Mouse (Mus musculus) liver, adult 2 months (tissue): ENCODE results near the gene Exosc1. TPM values are rescaled to one million over a fixed set of nuclear protein-coding genes. Genes with fewer than 3 reads are reported as not detected.

ENCODE experiments used
- DNase-seq: peaks from one replicate; pipeline ENCODE4 v3.0.0-alpha.2; 2011; ENCODE audit warnings: low read depth, low spot score; ENCODE audit errors: extremely low read depth
- H3K27ac ChIP-seq: fragments of 200-500 bp; replicated peaks from 2 replicates; pipeline ENCODE4 v1.5.1; 2012; ENCODE audit warnings: low read depth, mild to moderate bottlenecking, control low read depth, inconsistent platforms, low read length; ENCODE audit not compliant: insufficient read depth
- H3K27me3 ChIP-seq: fragments of 200-500 bp; 2 replicates; pipeline ENCODE4 v1.6.1; 2012; ENCODE audit warnings: mild to moderate bottlenecking, moderate library complexity, low read length, inconsistent platforms; ENCODE audit not compliant: control insufficient read depth, insufficient read depth
- H3K36me3 ChIP-seq: fragments of 200-500 bp; 2 replicates; pipeline ENCODE4 v1.6.1; 2012; ENCODE audit warnings: low read length, inconsistent platforms; ENCODE audit not compliant: control insufficient read depth, insufficient read depth
- H3K4me1 ChIP-seq: fragments of 200-500 bp; 2 replicates; pipeline ENCODE4 v1.6.1; 2011; ENCODE audit warnings: low read length; ENCODE audit not compliant: control insufficient read depth, insufficient read depth
- H3K4me3 ChIP-seq: fragments of 200-500 bp; 2 replicates; pipeline ENCODE4 v1.5.1; 2011; ENCODE audit warnings: low read depth, mild to moderate bottlenecking, control low read depth, low read length, moderate library complexity; ENCODE audit not compliant: insufficient read depth
- H3K79me2 ChIP-seq: fragments of 200-500 bp; 2 replicates; pipeline ENCODE4 v1.6.1; 2012; ENCODE audit warnings: inconsistent platforms, mild to moderate bottlenecking, low read length, moderate library complexity; ENCODE audit not compliant: control insufficient read depth, insufficient read depth
- H3K9ac ChIP-seq: fragments of 200-500 bp; 2 replicates; pipeline ENCODE4 v1.6.1; 2012; ENCODE audit warnings: low read depth, mild to moderate bottlenecking, control low read depth, inconsistent platforms, low read length
- CTCF ChIP-seq: fragments of 200-500 bp; IDR thresholded peaks from 2 replicates; pipeline ENCODE4 v1.5.1; 2011; ENCODE audit warnings: low read depth, low read length, control low read depth
- POLR2A ChIP-seq: fragments of 200-500 bp; IDR thresholded peaks from 2 replicates; pipeline ENCODE4 v1.6.1; 2011; ENCODE audit warnings: low read length, control low read depth; ENCODE audit not compliant: insufficient read depth; ENCODE audit errors: extremely low read depth
- WGBS: fragments of 180-500 bp; shearing (Covaris S2); methylation state at CpG from one replicate; pipeline ENCODE4 v1.1.7; 2018; 5-methylcytosine and 5-hydroxymethylcytosine counted together
- polyA plus RNA-seq: library from polyadenylated mRNA; depleted of rRNA; stranded (reverse); fragments of >200 nt; gene quantifications from 2 replicates; pipeline ENCODE4 v1.2.3, GENCODE M21; 2012
- total RNA-seq: library from RNA; depleted of rRNA; stranded (reverse); fragments of >200 nt; gene quantifications from 2 replicates; pipeline ENCODE4 v1.2.3, GENCODE M21; 2014

Exosc1 gene
- total and polyA plus RNA-seq, 2 experiments: 6.5 to 8.2 TPM

DNA sequence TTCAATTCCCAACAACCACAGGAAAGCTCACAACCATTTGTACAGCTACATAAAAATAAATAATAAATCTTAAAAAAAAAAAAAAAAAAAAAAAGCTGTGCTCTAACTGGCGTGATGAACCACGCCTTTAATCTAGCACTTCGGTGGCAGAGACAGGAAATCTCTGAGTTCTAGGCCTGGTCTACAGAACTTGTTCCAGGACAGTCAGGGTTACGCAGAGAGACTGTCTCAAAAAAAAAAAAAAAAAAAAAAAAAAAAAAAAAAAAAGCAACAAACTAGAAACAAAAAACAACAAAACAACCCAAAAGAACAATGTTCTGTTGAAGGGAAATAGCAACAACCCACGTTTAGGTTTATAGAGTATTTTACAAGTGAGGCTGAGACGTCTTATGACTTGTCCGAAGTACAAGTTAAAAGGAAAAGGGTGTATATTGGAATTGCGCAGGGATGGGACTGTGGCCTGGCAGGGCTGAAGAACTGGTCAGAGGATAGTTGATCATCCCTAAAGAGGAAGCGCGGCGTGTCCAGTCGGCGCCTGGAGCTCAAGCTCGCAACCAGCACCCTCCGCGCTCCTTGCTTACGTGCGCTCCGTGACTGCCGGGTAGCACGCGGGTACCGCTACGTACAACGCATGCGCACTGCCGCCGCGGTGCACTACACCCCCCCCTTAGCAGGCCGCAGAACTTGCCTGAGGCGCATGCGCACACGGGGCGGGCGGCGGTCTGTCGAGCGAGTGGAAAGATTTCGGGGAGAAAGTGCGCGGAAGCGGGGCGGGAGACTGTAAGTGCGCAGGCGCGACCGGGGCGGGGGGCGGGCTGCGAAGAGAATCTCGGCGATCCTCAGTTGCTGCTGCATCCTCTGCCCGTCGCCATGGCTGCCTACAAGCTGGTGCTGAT, 21.8 kb downstream of the Exosc1 start, which contains the start of gene Pgam1:
Pgam1 (plus strand) TSS at position 746 of the 896 bp plus-strand sequence.
- WGBS: 3% methylated on average over 54 of the region's 54 CpGs
- no peaks in the 10 kb centered on the region for H3K27me3 ChIP-seq
- peak within 1 kb of the TSS; percentile 97 for H3K4me3 ChIP-seq
- TF ChIP-seq CTCF (no peak), POLR2A (peak; percentile 37; the same call in 1 of the 2 replicates)
- peak within 1 kb of the TSS; percentile 78 for H3K27ac ChIP-seq
- peaks cover 10% of the 10 kb centered on the region for H3K36me3 ChIP-seq
- peak; percentile 89 for DNase-seq
- H3K4me1 ChIP-seq: peaks cover 11% of the 10 kb centered on the region
- peaks cover 18% of the 10 kb centered on the region for H3K79me2 ChIP-seq
- H3K9ac ChIP-seq: peak within 1 kb of the TSS; percentile 90

DNA sequence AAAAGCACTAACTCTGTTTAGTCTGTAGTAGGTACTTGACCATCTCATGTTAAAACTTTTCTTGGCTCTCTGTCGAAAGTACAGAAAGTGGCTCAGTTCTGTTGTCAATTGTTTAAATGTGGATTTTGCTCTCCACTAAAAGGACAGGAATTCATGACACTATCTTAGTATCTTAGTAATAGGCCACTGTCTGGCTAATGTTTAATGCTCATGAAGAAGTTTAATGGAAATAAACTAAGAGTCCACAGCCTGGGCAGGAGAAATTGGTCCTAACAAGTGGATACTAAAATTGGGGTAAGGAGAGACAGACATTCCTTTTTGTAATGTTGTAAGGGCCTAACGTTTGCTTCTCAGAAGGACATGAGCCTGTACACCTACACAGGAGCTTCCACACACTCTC, 22.8 kb downstream of the Exosc1 start:
- no peak overlapping the region for H3K9ac ChIP-seq
- TF ChIP-seq POLR2A (no peak), CTCF (no peak)
- no peak overlapping the region for H3K4me3 ChIP-seq
- 84% methylated on average over 2 of the region's 2 CpGs for WGBS
- H3K4me1 ChIP-seq: peaks cover 11% of the 10 kb centered on the region
- no peaks in the 10 kb centered on the region for H3K27me3 ChIP-seq
- H3K36me3 ChIP-seq: peaks cover 3% of the 10 kb centered on the region
- no peak for DNase-seq
- peaks cover 18% of the 10 kb centered on the region for H3K79me2 ChIP-seq
- no peak overlapping the region for H3K27ac ChIP-seq

DNA sequence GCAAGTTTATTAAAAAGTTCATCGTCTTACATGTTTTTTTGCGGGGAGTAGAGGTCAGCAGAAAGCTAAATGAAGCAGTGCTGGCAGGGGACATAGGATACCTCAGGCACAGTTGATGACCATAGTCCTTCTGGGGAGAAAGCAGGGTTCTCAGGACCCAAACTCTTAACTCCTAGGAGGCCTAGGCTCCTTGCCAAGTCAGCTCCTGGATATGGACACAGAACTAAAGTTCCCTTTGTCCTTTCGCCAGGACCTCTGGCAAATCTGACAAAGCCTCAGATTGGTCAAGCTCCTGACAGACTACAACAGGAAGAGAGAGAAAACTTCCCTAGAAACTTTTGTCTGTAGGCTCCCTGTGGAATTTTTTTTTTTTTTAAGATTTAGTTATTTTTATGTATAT, 24.5 kb downstream of the Exosc1 start:
- peak; percentile 36 for DNase-seq
- no peak overlapping the region for H3K4me3 ChIP-seq
- no peaks in the 10 kb centered on the region for H3K27me3 ChIP-seq
- peaks cover 8% of the 10 kb centered on the region for H3K4me1 ChIP-seq
- H3K27ac ChIP-seq: no peak overlapping the region
- no peaks in the 10 kb centered on the region for H3K36me3 ChIP-seq
- no peak for TF ChIP-seq POLR2A
- WGBS: 68% methylated on average over 3 of the region's 3 CpGs
- no peak overlapping the region for H3K9ac ChIP-seq
- H3K79me2 ChIP-seq: peaks cover 16% of the 10 kb centered on the region

DNA sequence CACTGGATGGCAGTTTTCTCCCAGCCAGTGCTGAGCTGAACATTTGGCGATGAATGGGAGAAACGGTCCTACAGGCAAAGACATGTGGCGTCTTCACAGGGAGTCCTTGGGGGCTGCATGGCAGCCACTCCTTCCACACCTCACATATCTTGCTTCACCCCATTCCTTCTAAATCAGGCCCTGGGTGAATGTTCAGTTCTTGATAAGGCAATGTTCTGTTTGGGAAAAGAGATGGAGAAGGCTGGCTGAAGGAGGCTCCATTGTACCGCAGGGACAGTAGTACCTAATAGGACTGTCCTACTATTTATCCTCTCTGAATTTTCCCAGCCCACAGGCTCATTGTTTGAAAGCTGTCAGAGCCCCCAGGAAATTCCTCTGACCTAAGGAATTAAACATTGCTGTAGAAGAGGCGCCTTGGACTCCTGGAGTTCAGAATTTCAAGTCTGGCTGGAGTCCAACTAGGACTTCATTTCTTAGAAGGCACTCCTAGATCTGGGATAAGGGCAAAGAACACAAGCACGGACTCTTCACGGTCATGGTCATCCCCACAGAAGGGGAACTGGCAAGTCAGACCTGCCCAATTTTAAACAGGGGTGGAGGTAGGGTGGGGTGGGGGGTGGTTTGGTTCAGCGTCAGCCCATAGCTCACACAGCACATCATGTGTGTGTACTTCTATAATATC, 26.0 kb downstream of the Exosc1 start:
- H3K27ac ChIP-seq: no peak overlapping the region
- H3K9ac ChIP-seq: no peak overlapping the region
- no peaks in the 10 kb centered on the region for H3K36me3 ChIP-seq
- 74% methylated on average over 8 of the region's 8 CpGs for WGBS
- H3K4me3 ChIP-seq: no peak overlapping the region
- no peak for DNase-seq
- TF ChIP-seq CTCF: no peak
- no peak for TF ChIP-seq POLR2A
- peaks cover 3% of the 10 kb centered on the region; the same call in 1 of the 2 replicates for H3K79me2 ChIP-seq
- H3K27me3 ChIP-seq: no peaks in the 10 kb centered on the region
- H3K4me1 ChIP-seq: no peaks in the 10 kb centered on the region; the same call in 1 of the 2 replicates

DNA sequence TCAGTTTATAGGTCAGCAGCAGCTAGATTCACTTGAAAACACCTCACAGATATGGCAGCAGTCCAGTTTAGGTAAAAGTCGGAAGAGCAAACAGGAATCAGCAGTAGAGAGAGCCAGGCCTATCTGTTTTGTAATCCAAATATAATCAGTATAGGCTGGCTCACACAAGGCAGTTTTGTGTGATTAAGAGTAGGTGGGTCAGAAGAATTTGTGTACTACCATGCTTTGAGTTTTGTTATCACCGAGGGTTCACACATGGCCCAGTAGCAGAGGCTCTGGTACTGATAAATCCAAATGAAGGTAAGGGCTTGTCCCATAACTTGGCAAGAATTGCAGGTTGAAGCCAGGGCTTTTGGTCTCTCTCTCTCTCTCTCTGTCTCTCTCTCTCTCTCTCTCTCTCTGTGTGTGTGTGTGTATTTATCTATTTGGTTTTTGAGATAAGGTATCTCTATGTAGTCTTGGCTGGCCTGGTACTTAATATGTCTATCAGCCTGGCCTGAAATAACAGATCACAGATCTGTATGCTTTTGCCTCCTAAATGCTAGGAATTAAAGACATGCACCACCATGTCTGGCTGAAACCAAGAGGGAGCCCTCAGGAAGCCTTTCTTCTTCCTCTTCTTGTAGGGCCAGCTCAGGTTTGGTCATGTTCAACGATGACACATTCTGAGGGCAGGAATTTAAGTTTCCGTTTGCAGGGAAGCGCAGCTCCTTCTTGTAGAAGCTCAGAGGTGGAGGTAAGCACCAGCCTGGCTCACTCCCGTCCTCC, 26.7 kb downstream of the Exosc1 start:
- WGBS: 47% methylated on average over 6 of the region's 6 CpGs
- H3K4me3 ChIP-seq: no peak overlapping the region
- peak; percentile 79 for DNase-seq
- no peaks in the 10 kb centered on the region for H3K79me2 ChIP-seq
- H3K9ac ChIP-seq: no peak overlapping the region
- no peaks in the 10 kb centered on the region for H3K36me3 ChIP-seq
- no peak for TF ChIP-seq CTCF
- TF ChIP-seq POLR2A: no peak
- H3K27me3 ChIP-seq: no peaks in the 10 kb centered on the region
- H3K4me1 ChIP-seq: no peaks in the 10 kb centered on the region; the same call in 1 of the 2 replicates
- H3K27ac ChIP-seq: 0 out of 2 replicates have a peak overlapping the region, but pooled peaks have one; percentile 32
